Mouse (Mus musculus) cerebellum, postnatal 4 days (tissue): ENCODE measurements around the gene Ms4a4d.

ENCODE experiments used
- DNase-seq, 2 experiments: peaks; one replicate each; pipeline ENCODE4 v3.0.0; 2022; ENCODE audit warnings: low spot score in 2 of 2, mixed read lengths in 1 of 2

The Ms4a4d gene

GRCm38 (mm10) chr19:11574965-11575364 lies 38.4 kb downstream of the Ms4a4d start:
- peak in 1 of 2 experiments; percentile 13 for DNase-seq

GRCm38 (mm10) chr19:11589205-11589604 lies 52.6 kb downstream of the Ms4a4d start:
- DNase-seq, result no peak

GRCm38 (mm10) chr19:11589891-11590449 lies 53.4 kb downstream of the Ms4a4d start:
- no peak for DNase-seq

- DNase-seq, result no peak
Observed at GRCm38 (mm10) chr19:11601349-11601748, 64.7 kb downstream of the Ms4a4d start.

GRCm38 (mm10) chr19:11602026-11602425 lies 65.4 kb downstream of the Ms4a4d start:
- peak in 1 of 2 experiments; percentile 17 for DNase-seq

- no peak for DNase-seq
Observed at GRCm38 (mm10) chr19:11604603-11605002, 68.0 kb downstream of the Ms4a4d start, which contains the start of gene Ms4a6d. TSS of gene Ms4a6d (minus strand) at chr19:11604849.
